Mouse (Mus musculus): Measurements from ENCODE around the gene Ccl22.

DNA sequence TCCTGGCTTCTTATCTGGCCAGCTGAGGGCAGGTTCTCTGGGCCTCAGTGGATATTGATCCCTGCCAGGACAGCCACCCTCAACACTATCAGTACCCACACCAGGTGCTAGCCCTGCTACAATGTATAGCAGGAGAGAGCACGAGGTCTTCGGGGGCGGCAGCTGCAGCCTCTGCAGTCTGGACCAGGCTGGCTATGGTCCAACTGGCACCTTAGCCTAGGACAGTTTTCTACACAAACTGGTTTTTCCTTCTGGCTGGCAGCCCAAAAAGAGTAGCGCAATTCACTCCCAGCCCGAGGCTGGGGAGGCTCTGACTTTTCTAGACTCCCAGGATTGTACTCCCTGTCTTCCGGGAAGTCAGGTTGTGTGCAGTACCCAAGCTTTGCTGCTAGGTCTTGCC lies 25.6 kb downstream of the Ccl22 start:
- TF ChIP-seq POLR2A (IDR thresholded peaks at IDR 0.05; ENCODE audit: insufficient read depth, low read depth, low read length): no peak
- no peak for TF ChIP-seq CTCF (IDR thresholded peaks at IDR 0.05)
- no peak for TF ChIP-seq EP300 (IDR thresholded peaks at IDR 0.05; ENCODE audit: insufficient read depth, low read depth, low read length)
